Mouse (Mus musculus): ENCODE results near the gene Mars. TPM values are rescaled to one million over a fixed set of nuclear protein-coding genes. Genes with fewer than 3 reads are reported as not detected.
A peak's percentile ranks its signal among the peaks of the same experiment; 100 is the strongest.

Mars gene
- polyA plus RNA-seq, 1 experiment from 2014 or later = 50.7 TPM

DNA sequence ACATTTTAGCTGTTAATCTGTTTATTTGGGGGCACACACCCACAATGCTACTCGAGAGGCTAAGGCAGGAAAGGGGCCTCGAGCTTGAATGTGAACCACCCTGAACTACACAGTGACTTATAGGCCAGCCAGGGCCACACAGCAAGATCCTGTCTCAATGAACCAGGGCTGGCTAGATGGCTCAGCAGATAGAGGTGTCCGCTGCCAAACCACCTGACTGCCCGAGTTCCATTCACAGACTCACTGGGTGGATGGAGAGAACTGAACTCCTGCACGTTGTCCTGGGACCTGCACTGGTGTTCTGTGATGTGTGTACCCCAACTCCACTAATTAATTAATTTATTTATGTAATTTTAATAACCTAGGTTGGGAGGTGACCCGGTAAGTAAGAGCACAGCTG is 53.8 kb downstream of the Mars start:
- 79% methylated on average over 6 of the region's 6 CpGs for WGBS
- Histone ChIP-seq H3K4me1 (replicated peaks; ENCODE audit: control insufficient read depth, insufficient read depth, low read length) (no peaks in the 10 kb centered on the region), H3K9ac (ENCODE audit: low read depth, low read length) (no peak overlapping the region), H3K27ac (ENCODE audit: low read depth, low read length) (no peak overlapping the region), H3K27me3 (replicated peaks; ENCODE audit: control insufficient read depth, insufficient read depth, low read length) (peaks cover 8% of the 10 kb centered on the region), H3K36me3 (ENCODE audit: control insufficient read depth, insufficient read depth) (no peaks in the 10 kb centered on the region), H3K9me3 (ENCODE audit: control insufficient read depth) (no peaks in the 10 kb centered on the region), H3K4me2 (replicated peaks; ENCODE audit: low read depth) (no peak overlapping the region), H3K4me3 (ENCODE audit: low read depth, low read length) (no peak overlapping the region)
- no peak for ATAC-seq
- no peak for TF ChIP-seq CTCF (IDR thresholded peaks at IDR 0.05; ENCODE audit: low read depth)

DNA sequence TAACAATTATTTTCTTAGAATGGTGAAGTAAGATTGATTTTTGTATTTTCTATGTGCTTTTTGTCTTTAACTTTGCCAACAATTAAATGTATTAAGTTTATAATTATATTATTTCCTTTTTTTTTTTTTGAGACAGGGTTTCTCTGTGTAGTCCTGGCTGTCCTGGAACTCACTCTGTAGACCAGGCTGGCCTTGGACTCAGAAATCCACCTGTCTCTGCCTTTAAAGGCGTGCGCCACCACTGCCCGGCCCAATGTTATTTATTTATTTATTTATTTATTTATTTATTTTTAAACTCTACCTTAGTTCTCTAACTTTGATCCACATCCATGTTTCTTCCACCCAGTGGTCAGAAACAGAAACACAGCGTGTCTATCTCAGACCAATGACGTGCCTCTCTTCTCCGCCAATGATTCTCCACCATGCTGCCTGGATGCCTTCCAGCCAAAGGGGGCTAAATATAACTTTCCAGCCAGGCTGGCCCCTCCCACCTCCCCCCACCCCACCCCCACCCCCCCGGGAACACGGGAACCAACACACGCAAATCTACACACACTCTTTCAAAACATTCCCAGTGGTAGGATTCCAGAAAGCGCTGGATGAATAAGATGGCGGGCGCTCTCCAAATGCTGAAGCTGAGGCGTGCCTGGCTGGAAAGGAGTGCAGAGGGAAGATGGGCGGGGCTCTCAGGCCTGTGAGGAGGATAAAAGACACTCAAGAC is 55.8 kb downstream of the Mars start:
- 20% methylated on average over 14 of the region's 14 CpGs for WGBS
- peak; percentile 73 for ATAC-seq

DNA sequence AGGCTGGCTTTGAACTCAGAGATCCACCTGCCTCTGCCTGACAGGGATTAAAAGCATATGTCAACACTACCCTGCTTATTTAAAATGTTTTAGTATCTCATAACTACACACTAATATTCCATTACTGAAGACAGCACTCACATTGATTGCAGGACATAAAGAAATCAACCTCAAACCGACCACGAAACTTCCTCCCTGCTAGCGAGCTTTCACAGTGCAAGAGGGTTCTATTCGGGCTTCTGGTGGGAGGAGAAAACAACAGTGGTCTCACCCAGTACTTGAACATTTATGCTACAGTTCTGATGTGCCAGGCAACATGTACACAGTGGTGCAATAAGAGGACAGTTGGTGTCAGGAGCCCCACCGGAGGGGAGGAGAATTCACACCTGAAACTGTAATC is 60.8 kb downstream of the Mars start:
- no peaks in the 10 kb centered on the region for H3K36me3 ChIP-seq (ENCODE audit: control insufficient read depth, insufficient read depth)
- WGBS = 79% methylated on average over 5 of the region's 5 CpGs

More for the DNA sequence above, 55.8 kb downstream of the Mars start:
- H3K36me3 ChIP-seq (ENCODE audit: control insufficient read depth, insufficient read depth) = no peaks in the 10 kb centered on the region
- H3K4me3 ChIP-seq (ENCODE audit: low read depth, low read length) = no peak overlapping the region
- no peak overlapping the region for H3K9ac ChIP-seq (ENCODE audit: low read depth, low read length)
- H3K27ac ChIP-seq (ENCODE audit: low read depth, low read length) = no peak overlapping the region
- H3K27me3 ChIP-seq (replicated peaks; ENCODE audit: control insufficient read depth, insufficient read depth, low read length) = no peaks in the 10 kb centered on the region
- peak; percentile 24; the same call in 1 of the 2 replicates for TF ChIP-seq CTCF (IDR thresholded peaks at IDR 0.05; ENCODE audit: low read depth)
- H3K4me2 ChIP-seq (replicated peaks; ENCODE audit: low read depth) = no peak overlapping the region
- no peaks in the 10 kb centered on the region for H3K4me1 ChIP-seq (replicated peaks; ENCODE audit: control insufficient read depth, insufficient read depth, low read length)
- H3K9me3 ChIP-seq (ENCODE audit: control insufficient read depth) = no peaks in the 10 kb centered on the region

More for the DNA sequence above, 60.8 kb downstream of the Mars start:
- Histone ChIP-seq H3K9me3 (ENCODE audit: control insufficient read depth) (no peaks in the 10 kb centered on the region), H3K27ac (ENCODE audit: low read depth, low read length) (no peak overlapping the region), H3K4me3 (ENCODE audit: low read depth, low read length) (no peak overlapping the region), H3K27me3 (replicated peaks; ENCODE audit: control insufficient read depth, insufficient read depth, low read length) (no peaks in the 10 kb centered on the region), H3K9ac (ENCODE audit: low read depth, low read length) (no peak overlapping the region), H3K4me1 (replicated peaks; ENCODE audit: control insufficient read depth, insufficient read depth, low read length) (no peaks in the 10 kb centered on the region), H3K4me2 (replicated peaks; ENCODE audit: low read depth) (no peak overlapping the region)
- TF ChIP-seq CTCF (IDR thresholded peaks at IDR 0.05; ENCODE audit: low read depth) = no peak
- no peak for ATAC-seq

Other genes with a start within 250 kb of the Mars start
- 500 and 515 TPM in 2 replicates for gene Cdk4, start 248.3 kb downstream of the Mars start, polyA plus RNA-seq (2015; fragmentation: Nextera tagmentation; extraction: Ambion mirVana)
- 264 and 300 TPM in 2 replicates for gene Tspan31, start 241.5 kb downstream of the Mars start, polyA plus RNA-seq (2015; fragmentation: Nextera tagmentation; extraction: Ambion mirVana)
- 0.07 and 0.20 TPM in 2 replicates for gene Agap2, start 236.5 kb downstream of the Mars start, polyA plus RNA-seq (2015; fragmentation: Nextera tagmentation; extraction: Ambion mirVana)
- 113 and 116 TPM in 2 replicates for gene Os9, start 190.7 kb downstream of the Mars start, polyA plus RNA-seq (2015; fragmentation: Nextera tagmentation; extraction: Ambion mirVana)
- gene B4galnt1, start 146.6 kb downstream of the Mars start, polyA plus RNA-seq (2015; fragmentation: Nextera tagmentation; extraction: Ambion mirVana) = 29.4 and 34.1 TPM in 2 replicates
- 0.52 and 0.65 TPM in 2 replicates for gene Slc26a10, start 131.1 kb downstream of the Mars start, polyA plus RNA-seq (2015; fragmentation: Nextera tagmentation; extraction: Ambion mirVana)
- 14.4 and 15.1 TPM in 2 replicates for gene Arhgef25, start 121.7 kb downstream of the Mars start, polyA plus RNA-seq (2015; fragmentation: Nextera tagmentation; extraction: Ambion mirVana)
- gene Dtx3, start 116.1 kb downstream of the Mars start, polyA plus RNA-seq (2015; fragmentation: Nextera tagmentation; extraction: Ambion mirVana) = 22.2 and 24.6 TPM in 2 replicates
- gene Pip4k2c, start 100.2 kb downstream of the Mars start, polyA plus RNA-seq (2015; fragmentation: Nextera tagmentation; extraction: Ambion mirVana) = 43.0 and 47.0 TPM in 2 replicates
- gene Kif5a, start 48.4 kb downstream of the Mars start, polyA plus RNA-seq (2015; fragmentation: Nextera tagmentation; extraction: Ambion mirVana) = 2.7 and 3.7 TPM in 2 replicates
- 143 and 147 TPM in 2 replicates for gene Dctn2, start 45.4 kb downstream of the Mars start, polyA plus RNA-seq (2015; fragmentation: Nextera tagmentation; extraction: Ambion mirVana)
- gene Mbd6, start 22.8 kb downstream of the Mars start, polyA plus RNA-seq (2015; fragmentation: Nextera tagmentation; extraction: Ambion mirVana) = 8.7 and 12.8 TPM in 2 replicates
- 9.5 and 12.0 TPM in 2 replicates for gene Arhgap9, start 10.2 kb upstream of the Mars start, polyA plus RNA-seq (2015; fragmentation: Nextera tagmentation; extraction: Ambion mirVana)
- gene Gli1, start 30.2 kb upstream of the Mars start, polyA plus RNA-seq (2015; fragmentation: Nextera tagmentation; extraction: Ambion mirVana) = 2.0 TPM in 2 replicates
- 0.04 TPM in 1 of 2 replicates, not detected in the other for gene Inhbe, start 42.6 kb upstream of the Mars start, polyA plus RNA-seq (2015; fragmentation: Nextera tagmentation; extraction: Ambion mirVana)
- gene Inhbc, start 58.6 kb upstream of the Mars start, polyA plus RNA-seq (2015; fragmentation: Nextera tagmentation; extraction: Ambion mirVana) = not detected in 2 replicates
- gene R3hdm2, start 68.5 kb upstream of the Mars start, polyA plus RNA-seq (2015; fragmentation: Nextera tagmentation; extraction: Ambion mirVana) = 19.4 and 21.8 TPM in 2 replicates
- gene Stac3, start 189.9 kb upstream of the Mars start, polyA plus RNA-seq (2015; fragmentation: Nextera tagmentation; extraction: Ambion mirVana) = 0.17 TPM in 1 of 2 replicates, not detected in the other
- gene Ndufa4l2, start 203.2 kb upstream of the Mars start, polyA plus RNA-seq (2015; fragmentation: Nextera tagmentation; extraction: Ambion mirVana) = 19.9 and 21.9 TPM in 2 replicates
- gene Shmt2, start 210.7 kb upstream of the Mars start, polyA plus RNA-seq (2015; fragmentation: Nextera tagmentation; extraction: Ambion mirVana) = 26.2 and 26.7 TPM in 2 replicates
- gene Nxph4, start 222.8 kb upstream of the Mars start, polyA plus RNA-seq (2015; fragmentation: Nextera tagmentation; extraction: Ambion mirVana) = 2.9 and 4.5 TPM in 2 replicates